In genomic region chr2:93822045-93822749, GRCm38 (mm10) we compare ENCODE assay signal across 8 mouse cellular contexts. TPM values are rescaled to one million over a fixed set of nuclear protein-coding genes. Genes with fewer than 3 reads are reported as not detected.
DNase-seq lines count a peak whose midpoint lies in the region; ATAC-seq lines count a peak whose summit lies in the region.

TSS of gene Ext2 (minus strand) at chr2:93822568.

- H3K4me3 ChIP-seq in hindbrain, embryonic 11.5 days (ENCODE audit: low read depth, low read length) = peak within 1 kb of the TSS; percentile 78

- no peaks in the 10 kb centered on the region for H3K9me3 ChIP-seq in hindbrain, embryonic 11.5 days (ENCODE audit: control insufficient read depth, low read length)

- WGBS in hindbrain, embryonic 11.5 days = under 1% methylated on average over 64 of the region's 66 CpGs

- no peak within 1 kb of the TSS for H3K27ac ChIP-seq in hindbrain, embryonic 11.5 days (ENCODE audit: low read depth, low read length)

- DNase-seq in MN1 (ENCODE audit: low spot score) = peak; percentile 93
- DNase-seq in cerebellum, adult 9-10 months = peak; percentile 91
- peak; percentile 44 to 95 for DNase-seq in frontal cortex, adult 2 months (ENCODE audit: extremely low spot score in 1 of 2, low spot score in 1 of 2)
- DNase-seq in hindbrain, embryonic 11.5 days (ENCODE audit: low spot score) = peak; percentile 94
- peak; percentile 95 to 96 for DNase-seq in layer of hippocampus, postnatal 10 days (ENCODE audit: low spot score in 2 of 2)
- DNase-seq in lung, postnatal 10 days = peak; percentile 92
- peak; percentile 89 for DNase-seq in ovary, postnatal 36 days (ENCODE audit: low spot score)
- DNase-seq in thymus, postnatal 25 days = peak; percentile 92

- H3K4me2 ChIP-seq in hindbrain, embryonic 11.5 days (replicated peaks; ENCODE audit: low read depth, low read length) = peak within 1 kb of the TSS; percentile 76

- no peaks in the 10 kb centered on the region for H3K27me3 ChIP-seq in hindbrain, embryonic 11.5 days (ENCODE audit: control insufficient read depth, insufficient read depth, low read length)

- H3K36me3 ChIP-seq in hindbrain, embryonic 11.5 days (ENCODE audit: control insufficient read depth, insufficient read depth, low read length) = no peaks in the 10 kb centered on the region

- H3K4me1 ChIP-seq in hindbrain, embryonic 11.5 days (replicated peaks; ENCODE audit: control insufficient read depth, insufficient read depth, low read length) = peaks cover 5% of the 10 kb centered on the region; the same call in 1 of the 2 replicates

- H3K9ac ChIP-seq in hindbrain, embryonic 11.5 days (ENCODE audit: low read depth, low read length) = peak within 1 kb of the TSS; percentile 87

- peak; percentile 94 for ATAC-seq in hindbrain, embryonic 11.5 days (ENCODE audit: low FRiP score)

RNA-seq across cellular contexts. Expression of gene Ext2, which starts in this region (rescaled TPM):
- 28.9 and 31.5 TPM in 2 replicates for polyA plus RNA-seq in frontal cortex, adult 2 months (2012; rRNA removed)
- 54.4 and 68.6 TPM in 2 replicates for polyA plus RNA-seq in hindbrain, embryonic 11.5 days (2014; fragmentation: Nextera tagmentation; extraction: Ambion mirVana)
- total RNA-seq in layer of hippocampus, postnatal 10 days (2021) = 10 to 100 TPM; 55.4 to 62.4 TPM
